Mouse (Mus musculus) liver, postnatal 0 days (tissue): ENCODE data around the gene Nhsl1.

Experiments used
- CTCF ChIP-seq: sonication (generic); IDR thresholded peaks from 2 replicates; pipeline ENCODE4 v1.5.1; 2016; ENCODE audit warnings: antibody characterized with exemption, low read depth
- EP300 ChIP-seq: IDR thresholded peaks from 2 replicates; pipeline ENCODE4 v1.6.1; 2016; ENCODE audit warnings: antibody characterized with exemption, low read depth, mild to moderate bottlenecking

- TF ChIP-seq CTCF = peak; percentile 67
- no peak for TF ChIP-seq EP300
Observed at GRCm38 (mm10) chr10:18318916-18319481, at the start of gene Nhsl1.
